Mouse (Mus musculus) WW6 (cell line): ENCODE data around the gene Arhgap25.

Experiments used
- DNase-seq: peaks from one replicate; pipeline ENCODE4 v3.0.0-alpha.2; 2013; ENCODE audit warnings: low read depth, low spot score

Gene Arhgap25

GRCm38 (mm10) chr6:87447217-87447616 lies 85.8 kb downstream of the Arhgap25 start:
- no peak for DNase-seq

GRCm38 (mm10) chr6:87445222-87445621 lies 87.8 kb downstream of the Arhgap25 start:
- no peak for DNase-seq

- DNase-seq = no peak
Measured at GRCm38 (mm10) chr6:87443253-87443652, 89.8 kb downstream of the Arhgap25 start.

GRCm38 (mm10) chr6:87436745-87437144 lies 96.3 kb downstream of the Arhgap25 start:
- no peak for DNase-seq

- no peak for DNase-seq
Measured at GRCm38 (mm10) chr6:87435791-87436190, 97.3 kb downstream of the Arhgap25 start.

GRCm38 (mm10) chr6:87428487-87429044 lies 104.5 kb downstream of the Arhgap25 start, which contains the start of gene Bmp10:
Gene Bmp10 (plus strand): TSS chr6:87428994.
- DNase-seq = no peak

- DNase-seq = no peak
Measured at GRCm38 (mm10) chr6:87427616-87428015, 105.4 kb downstream of the Arhgap25 start.

GRCm38 (mm10) chr6:87426954-87427353 lies 106.1 kb downstream of the Arhgap25 start:
- no peak for DNase-seq

- DNase-seq = no peak
Measured at GRCm38 (mm10) chr6:87424037-87424816, 108.8 kb downstream of the Arhgap25 start.

- no peak for DNase-seq
Measured at GRCm38 (mm10) chr6:87422304-87422703, 110.8 kb downstream of the Arhgap25 start.

- no peak for DNase-seq
Measured at GRCm38 (mm10) chr6:87412011-87412410, 121.0 kb downstream of the Arhgap25 start.
